Mouse (Mus musculus) Muller cell, postnatal 12 days (primary cell): ENCODE measurements at regions not wholly inside any gene's neighbourhood (a gene's known extent, or its start where the extent isn't known, plus 50 kb on each side); places are given as distances from the start of the nearest gene placed in this dataset.

ENCODE experiments used
- DNase-seq: peaks from one replicate; pipeline ENCODE4 v3.0.0-alpha.2; 2015; ENCODE audit errors: inconsistent ontology term

DNA sequence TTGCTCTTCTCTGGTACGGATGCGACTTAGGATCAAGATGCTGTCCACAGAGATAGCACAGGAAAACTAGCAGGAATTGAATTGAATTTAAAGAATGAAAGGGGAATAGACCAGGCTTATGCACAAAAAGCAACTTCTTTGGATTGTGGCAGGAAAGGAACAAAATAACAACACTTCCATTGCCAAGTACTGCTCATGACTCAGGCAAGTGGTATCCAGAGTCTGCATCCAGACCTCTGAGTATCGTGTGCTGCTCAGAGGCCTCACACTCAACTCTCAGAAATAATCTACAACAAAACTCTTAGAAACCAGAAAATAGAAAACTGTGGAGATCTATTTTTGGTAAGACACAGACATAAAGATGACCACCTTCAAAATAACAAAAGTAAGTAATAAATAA is 176.1 kb upstream of the Egflam start:
- peak; percentile 56 for DNase-seq

DNA sequence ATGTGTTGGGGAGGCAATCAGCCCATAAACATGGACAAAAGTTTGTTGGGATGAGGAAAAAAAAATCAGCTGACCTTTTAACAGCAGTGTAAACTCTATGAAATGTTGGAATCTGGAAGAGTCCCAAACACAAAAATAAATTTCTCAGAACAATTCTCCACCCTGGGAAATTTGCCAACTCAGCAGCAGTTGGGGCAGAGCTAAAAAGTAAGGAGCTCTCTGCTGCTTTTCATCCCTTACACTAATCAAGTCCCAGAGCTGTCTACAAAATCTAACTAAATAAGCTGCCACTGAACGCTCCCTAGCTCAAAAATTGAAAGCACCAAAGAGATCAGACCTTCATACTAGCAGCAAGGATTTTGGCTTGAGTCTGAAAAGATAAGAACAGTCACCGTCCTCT is 176.6 kb upstream of the Egflam start:
- peak; percentile 64 for DNase-seq

DNA sequence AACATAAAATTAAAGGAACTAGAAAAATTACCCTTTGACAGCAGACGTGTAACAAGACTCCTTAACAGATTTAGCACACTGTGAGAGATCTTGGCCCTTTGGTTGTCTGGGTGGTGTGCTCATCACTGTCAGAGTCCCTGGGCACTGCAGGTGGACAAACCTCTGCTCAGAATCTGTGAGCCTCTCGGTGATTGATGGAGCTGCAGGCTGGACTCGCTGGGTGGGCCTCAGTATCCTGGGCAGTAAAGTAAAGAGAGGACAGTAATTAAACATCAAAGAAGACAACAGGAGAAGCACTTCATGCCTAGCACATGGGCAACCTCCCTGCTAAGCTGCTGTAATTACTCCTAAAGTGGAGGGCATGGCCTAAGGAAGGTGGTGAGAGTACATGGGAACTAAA is 180.2 kb upstream of the Egflam start:
- DNase-seq = no peak

DNA sequence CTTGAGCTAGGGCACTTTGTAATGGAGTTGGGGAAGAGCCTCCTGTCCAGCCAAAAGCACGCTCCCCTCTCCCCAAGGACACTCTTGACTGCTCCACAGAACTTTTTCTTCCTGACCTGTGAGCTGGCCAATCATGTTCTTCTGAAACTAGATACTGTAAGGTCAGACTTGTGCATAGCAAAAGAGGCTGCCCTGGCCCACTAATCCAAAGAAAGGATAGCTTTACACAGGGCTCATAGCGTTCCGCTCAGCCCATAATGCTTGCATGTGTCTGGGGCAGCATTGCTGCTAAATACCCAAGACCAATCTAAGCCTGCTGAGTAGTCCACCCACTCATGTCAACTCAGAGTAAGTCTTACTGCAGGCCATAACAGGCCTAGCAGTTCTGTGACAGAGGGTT is 189.0 kb upstream of the Egflam start:
- no peak for DNase-seq

DNA sequence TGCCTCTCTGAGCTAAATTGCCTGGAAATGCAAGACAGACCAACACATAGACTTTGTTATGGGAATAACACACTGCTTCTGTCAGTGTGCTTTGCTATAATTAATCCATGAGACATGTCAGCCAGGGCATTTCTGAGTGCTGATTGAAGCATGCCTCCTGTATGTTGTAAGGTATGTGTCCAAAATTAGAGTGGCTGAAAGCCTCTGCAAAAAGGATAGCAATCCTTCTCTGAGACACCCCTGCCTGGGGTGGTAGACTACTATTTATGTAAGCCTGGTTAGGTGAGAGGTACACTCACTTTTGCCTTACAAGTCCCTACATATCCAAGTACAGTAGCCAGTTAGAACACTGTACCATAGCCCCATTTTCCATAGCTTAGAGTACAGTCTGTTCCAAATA is 193.3 kb upstream of the Egflam start:
- no peak for DNase-seq

DNA sequence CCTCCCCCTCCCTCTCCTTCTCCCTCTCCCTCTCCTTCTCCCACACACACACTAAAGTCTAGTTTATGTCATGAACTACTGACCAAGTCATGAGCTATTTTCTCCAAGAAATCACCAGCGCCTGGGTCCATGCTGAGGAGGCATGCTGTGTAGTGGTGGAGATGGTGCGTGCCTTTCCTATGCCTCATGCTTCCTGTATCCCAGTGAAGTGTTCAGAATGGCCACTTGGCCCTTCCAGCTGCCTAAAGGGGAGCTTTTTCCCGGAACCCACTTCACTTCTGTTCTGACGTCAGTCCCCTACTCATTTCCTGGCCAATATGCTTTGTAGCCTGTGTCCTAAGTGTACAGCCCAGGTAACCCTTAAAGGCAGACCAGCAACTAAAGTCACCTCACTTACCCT is 199.1 kb upstream of the Egflam start:
- DNase-seq = peak; percentile 29

DNA sequence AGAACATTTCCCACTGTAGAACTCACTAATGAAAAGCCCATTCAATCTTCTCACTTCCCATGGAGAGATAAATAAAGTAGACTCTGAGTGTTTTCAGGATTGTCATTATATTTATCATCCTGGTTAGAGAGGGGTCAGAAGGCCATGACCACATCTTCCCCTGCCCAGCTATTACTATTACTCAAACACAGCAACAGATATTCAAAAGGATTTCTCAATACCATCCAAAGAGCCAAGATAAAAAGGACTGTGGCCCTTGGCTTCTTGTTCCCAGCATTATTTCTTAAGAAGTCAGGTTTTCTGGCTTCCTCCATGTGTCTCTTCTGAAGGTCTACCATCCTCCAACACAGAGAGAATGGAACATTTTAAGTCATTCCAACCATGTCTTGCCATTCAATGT is 199.6 kb upstream of the Egflam start:
- DNase-seq = no peak

DNA sequence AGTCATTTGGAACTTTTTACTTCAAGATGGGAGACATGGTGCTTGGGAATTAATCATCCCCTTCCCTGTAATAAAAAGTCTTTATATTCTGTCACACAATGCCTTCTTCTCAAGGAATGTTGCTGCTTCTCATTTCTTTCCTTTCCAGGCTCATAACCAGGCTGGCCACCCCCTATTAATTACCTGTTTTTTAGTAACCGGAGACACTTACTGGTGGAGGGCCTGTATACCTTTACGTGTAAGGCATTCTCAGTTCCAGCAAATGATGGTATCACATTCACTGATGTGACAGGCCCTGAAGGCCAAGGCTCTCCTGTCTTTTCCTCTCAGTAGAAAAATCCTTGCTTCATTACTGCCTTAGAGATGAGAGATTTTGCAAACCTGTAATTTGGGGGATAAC is 203.3 kb upstream of the Egflam start:
- DNase-seq = no peak

DNA sequence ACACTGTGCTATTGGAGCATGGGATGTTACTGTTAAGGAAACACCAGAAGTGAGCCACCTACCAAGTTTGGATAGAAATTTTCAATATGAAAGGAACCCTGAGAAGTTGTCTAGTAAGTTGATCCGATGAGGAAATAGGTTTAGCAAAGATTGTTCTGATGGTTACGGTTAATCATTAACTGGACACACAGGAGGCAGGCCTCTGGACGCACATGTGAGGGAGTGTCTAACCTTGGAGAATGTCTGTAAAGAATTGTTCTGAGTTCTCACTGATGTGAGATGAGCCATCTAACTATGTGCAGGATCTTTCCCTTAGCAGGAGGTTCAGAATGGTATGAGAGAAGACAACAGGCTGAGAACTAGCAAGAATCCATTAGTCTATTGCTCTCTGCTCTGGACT is 205.8 kb upstream of the Gdnf start:
- no peak for DNase-seq

DNA sequence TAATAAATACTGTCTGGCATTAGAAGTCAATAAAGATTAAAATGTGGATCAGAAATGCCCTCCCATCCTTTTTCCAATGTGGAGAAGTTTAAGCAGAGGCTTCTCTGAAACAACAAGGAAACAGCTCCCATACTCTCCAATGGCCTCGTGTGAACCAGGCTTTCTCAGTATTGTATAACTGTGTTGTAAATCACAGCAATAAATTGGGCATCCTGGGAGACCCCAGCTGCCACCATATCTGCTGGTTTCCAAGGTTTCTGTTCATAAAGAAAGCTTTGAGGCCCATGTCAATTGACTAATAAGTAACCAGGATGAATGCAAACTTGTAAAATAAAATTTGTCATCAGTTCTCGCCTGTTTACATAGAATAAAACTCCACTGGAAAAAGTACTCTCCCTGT is 192.7 kb upstream of the Gdnf start:
- no peak for DNase-seq

DNA sequence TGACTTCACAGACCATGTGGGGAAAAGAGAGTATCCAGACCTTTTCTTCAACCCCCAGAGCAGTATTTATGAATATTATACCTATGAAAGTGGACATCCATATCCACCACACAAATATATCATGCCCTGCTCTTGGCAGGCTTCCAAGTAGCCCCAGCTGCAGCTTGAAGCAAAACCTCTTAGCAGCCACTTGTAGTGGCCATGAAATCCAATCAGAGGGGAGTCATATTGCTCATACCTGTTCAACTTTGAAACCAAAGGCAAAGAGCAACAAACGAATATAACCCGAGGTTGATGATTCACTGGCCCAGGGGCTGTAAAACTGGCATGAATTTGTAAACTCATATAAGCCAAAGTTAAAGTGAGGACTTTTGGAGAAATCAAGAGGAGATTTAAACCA is 187.6 kb upstream of the Gdnf start:
- DNase-seq = no peak

DNA sequence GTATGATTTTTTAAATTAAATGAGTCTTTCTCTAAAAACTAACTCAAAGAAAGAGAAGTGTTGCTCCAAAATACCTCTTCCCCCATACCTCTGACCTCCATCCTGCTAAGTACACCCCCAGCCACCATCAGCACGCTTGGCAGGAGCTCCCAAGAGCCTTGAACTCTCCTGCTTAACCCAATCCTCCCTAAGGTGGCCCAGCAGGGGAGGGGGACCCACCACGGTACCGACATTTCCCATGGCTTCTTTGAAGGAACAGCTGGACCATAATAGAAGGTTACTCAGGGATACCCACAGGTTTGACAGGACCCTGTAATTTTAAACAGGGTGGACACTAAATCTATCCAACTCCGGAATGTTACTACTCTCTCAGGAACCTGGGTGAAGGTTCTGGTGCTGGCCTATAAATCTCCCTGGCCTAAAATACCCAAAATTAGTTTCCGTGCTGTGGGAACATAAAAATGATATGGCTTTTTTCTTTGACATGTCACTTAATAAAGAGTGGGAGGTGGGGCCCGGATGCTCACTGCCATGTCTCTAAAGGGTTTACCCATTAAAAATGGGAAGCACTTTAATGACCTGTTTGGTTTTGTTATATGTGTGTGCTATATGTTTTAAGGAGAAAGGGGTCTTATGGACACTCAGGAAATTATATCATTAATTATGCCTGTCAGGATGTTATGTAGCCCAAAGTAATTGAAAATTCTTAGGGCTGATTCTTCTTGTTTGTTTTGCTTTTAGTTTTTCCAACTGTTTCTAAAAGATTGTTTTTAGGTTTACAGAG is 185.8 kb upstream of the Gdnf start:
- no peak for DNase-seq

DNA sequence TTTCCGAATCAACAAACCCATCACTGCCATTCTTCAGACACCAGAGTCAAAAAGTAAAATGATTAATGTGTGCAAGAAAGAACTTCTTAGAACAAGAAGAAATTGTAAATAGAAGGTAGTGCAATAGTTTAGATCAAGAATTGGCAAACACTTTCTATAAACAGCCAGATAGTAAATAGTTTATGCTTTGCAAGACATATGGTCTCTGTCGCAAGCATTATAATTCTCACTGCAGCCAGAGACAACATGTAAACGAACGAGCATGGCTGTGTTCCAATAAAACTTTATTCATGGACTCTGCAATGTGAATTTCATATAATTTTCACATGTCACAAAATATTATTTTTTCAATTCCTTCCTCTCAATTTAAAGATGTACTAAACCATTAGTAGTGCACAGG is 180.8 kb upstream of the Gdnf start:
- DNase-seq = no peak

DNA sequence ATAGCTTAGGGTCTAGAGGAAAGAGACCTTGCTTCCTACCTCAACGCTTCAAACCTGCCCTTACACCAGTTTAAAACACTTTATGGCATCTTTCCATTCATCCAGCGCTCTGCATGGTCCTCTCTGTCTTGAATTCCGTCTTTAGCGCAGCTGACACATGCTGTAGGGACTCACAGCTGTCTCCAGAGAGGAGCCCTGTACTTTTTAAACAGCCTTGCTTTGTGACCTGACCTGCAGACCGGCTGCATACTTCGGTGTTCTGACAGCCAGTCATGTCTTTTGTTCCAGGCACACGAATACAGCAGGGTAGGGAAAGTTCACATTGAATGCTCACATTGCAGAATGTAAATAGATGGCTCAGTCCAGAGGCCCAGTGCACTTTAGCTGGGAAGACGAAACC is 175.4 kb upstream of the Gdnf start:
- DNase-seq = no peak

DNA sequence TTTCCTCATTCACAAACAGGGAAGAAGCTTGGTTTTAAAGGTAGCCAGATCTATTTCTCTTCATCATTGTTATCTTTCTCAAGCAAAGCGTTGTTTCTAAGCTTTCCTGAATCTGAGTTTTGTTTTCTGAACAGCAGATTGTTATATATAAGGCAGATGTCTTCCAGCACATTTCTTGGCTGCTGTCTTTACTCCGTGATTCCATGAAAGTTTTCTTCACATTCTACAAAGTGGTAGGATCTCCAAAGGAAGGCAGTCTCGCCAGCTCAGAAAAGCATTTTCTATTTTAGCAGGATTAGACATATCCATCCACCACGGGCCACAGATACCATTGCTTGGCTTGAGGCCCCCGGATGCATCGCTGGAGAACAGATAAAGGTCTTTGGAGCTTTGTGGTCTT is 171.2 kb upstream of the Gdnf start:
- no peak for DNase-seq

DNA sequence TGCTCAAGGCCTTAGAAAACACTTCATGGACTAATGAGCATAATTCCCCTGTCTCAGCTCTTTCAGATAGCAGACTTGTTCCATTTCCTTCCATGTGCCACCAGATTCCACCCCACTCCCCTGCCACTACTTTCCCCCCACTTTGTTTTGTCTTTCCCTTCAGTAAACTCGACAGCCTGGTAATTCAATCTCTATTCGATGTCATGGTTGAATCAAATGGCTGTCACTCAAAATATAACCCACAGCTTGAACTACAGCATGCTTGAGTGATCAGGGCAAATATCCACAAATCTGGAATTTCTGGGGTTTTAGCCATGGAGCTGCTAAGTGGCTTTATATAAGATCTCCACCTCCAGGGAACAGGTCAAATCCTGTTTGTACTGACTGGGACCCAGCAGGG is 168.6 kb upstream of the Gdnf start:
- DNase-seq = peak; percentile 47

DNA sequence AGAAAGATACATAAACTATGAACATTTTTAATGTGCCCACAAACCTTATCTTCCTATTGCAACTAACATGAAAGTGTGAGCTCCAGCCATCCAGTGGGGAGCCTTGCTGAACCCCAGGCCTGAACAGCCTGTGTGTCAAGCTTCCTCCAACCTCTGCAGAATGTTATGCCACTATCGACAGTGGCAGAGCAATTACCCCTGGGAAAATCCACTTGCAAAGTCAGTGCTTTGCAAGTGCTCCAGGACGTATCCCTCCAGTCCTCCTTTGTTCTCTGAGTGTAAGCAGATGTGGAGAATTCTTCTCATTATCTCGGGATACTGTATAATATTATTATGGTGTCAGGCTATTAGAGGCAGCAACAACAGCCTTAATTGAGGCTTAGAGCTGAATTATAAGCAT is 159.9 kb upstream of the Gdnf start:
- DNase-seq = no peak

DNA sequence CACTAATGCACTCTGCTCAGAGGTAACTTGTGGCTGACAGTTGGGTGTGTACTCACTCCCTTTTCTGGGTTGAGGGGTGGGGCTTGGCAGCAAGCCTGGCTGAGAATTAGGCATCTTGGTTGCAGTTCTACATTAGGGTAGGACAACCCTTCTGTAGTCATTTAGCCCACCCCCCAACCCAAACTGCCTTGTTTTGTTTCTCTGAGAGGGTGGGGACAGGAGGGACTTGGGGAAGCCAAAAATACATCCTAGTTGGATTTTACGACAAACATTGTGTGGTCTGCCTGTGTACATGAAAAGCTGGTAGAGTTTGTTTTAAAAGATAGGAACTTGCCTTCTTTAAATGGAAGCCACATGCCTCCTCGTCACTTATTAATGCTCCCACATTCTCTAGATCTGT is 146.8 kb upstream of the Gdnf start:
- DNase-seq = no peak

DNA sequence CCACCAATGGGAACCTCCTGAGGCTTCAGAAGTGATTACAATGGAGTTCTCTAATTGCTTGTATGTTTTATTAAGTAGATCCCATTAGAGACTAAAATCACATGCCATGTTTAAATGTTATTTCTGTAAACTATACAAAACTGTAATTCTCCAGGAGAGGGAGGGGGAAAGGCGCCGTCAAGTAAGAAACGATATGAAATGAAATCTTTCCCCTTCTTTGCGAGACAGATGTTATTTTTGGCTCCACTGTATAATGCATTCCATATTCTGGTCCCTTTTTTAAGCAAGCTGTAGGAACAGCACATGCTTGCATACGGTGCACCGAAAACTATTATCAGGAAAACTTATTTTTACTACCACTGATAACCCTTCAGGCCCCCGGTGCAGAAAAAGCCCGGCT is 141.0 kb upstream of the Gdnf start:
- DNase-seq = no peak

DNA sequence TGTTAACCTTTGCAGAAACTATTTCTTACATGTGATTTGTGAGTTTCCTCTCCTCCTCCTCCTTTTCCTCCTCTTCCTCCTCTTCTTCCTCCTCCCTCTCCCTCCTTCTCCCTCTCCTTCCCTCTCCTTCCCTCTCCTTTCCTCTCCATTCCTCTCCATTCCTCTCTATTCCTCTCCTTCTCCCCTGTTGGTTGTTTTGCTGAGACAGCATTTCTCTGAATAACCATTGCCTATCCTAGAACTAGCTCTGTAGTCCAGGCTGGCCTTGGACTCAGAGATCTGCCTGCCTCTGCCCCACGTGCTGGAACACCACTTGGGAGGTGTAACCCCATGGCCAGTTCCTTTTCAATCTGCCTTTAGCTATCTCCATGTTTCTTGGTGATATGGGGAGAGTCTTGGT is 133.7 kb upstream of the Gdnf start:
- DNase-seq = no peak

DNA sequence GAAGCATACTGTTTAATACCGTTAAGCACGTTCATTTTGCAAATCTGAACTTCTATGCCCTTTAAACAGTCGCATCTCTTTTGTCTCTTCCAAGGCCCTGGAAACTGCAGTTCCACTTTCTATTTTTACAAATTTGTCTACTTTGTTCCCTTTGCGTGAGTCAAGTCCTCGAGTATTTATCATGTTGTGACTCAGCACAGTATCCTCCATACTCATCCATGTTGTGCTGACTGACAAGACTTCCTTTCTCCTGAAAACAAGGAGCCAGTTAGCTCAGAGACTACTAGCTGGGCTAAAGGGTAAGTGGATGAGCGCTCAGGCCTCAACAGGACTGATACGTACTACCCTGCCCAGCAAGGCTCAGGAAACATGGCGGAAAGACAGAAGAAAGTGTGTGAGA is 131.9 kb upstream of the Gdnf start:
- peak; percentile 11 for DNase-seq

DNA sequence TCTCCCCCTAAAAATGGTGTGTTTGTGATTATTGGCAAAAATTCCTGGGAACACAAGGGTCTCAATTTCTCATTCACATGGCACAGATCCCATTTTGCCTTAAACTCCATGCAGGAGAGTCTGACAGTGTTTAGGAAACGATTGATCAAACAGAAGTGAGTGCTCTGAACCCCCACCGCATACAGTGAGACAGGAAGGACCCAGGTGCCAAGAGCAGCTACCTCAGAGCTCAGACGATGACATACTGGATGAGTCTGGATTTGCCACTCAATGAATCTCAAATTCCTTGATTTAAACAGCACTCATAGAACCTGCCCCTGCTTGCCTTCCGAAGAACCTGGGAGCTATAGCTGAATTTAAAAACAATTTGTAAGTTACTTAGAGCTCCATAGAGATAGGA is 129.6 kb upstream of the Gdnf start:
- DNase-seq = no peak

DNA sequence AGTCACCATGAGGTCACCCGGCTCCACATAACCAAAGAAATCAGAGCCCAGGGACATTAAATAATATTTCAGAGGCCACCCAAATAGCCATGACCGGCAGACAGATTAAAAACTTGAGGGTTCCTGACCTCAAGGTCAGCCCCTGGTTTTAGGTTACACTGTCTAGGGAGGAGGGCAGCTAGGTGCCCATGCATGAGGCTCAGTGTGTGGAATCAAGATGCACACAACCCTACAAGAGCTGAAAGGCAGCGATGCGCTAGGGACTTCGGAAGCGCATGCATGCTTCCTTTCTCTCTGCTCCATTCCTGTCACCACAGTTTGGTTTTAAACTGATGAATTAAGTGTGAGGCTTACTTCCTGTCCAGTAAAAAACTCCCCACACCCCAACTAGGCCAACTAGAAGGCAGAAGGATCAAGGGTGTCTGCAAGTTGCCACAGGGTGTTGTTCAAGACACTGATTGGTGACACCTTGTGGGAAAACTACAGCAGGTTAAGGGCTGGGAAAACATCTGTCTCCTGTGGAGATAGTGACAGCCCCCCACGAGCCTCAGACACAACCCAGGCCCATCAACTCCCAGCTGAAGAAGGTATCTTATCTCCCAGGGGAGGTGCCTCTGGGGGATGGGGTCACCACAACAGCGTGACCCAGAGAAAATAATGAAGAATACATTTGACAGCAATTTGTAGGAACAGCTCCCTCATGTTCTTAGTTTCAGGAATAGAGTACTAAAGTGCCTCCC is 127.2 kb upstream of the Gdnf start:
- DNase-seq = no peak

DNA sequence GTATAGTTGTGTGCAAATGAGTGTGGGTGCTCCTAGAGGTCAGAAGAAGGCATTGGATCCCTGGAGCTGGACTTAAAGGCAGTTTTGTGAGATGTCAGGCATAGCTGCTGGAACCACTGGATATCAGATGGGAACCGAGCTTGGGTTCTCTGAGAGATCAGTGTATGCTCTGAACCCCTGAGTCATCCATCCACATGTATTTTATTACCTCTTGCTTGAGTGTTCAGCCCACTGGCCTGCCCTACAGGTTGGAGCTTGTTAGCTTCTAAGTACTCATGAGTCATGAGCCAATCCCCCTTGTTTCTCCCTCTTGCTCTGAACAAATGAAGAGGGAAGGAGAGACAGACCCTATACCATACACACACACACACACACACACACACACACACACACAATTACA is 119.4 kb upstream of the Gdnf start:
- DNase-seq = no peak
